Mouse (Mus musculus) testis, adult 2 months (tissue): Measurements from ENCODE around the gene Gpc6.

Experiments
- CTCF ChIP-seq: fragments of 200-500 bp; IDR thresholded peaks from 2 replicates; pipeline ENCODE4 v1.5.1; 2012; ENCODE audit warnings: low read depth, mild to moderate bottlenecking, inconsistent platforms, low read length, moderate library complexity; ENCODE audit not compliant: control insufficient read depth, insufficient read depth, insufficient replicate concordance
- POLR2A ChIP-seq: fragments of 200-500 bp; IDR thresholded peaks from 2 replicates; pipeline ENCODE4 v1.6.1; 2012; ENCODE audit warnings: low read depth, mild to moderate bottlenecking, inconsistent platforms, low read length, moderate library complexity; ENCODE audit not compliant: control insufficient read depth

DNA sequence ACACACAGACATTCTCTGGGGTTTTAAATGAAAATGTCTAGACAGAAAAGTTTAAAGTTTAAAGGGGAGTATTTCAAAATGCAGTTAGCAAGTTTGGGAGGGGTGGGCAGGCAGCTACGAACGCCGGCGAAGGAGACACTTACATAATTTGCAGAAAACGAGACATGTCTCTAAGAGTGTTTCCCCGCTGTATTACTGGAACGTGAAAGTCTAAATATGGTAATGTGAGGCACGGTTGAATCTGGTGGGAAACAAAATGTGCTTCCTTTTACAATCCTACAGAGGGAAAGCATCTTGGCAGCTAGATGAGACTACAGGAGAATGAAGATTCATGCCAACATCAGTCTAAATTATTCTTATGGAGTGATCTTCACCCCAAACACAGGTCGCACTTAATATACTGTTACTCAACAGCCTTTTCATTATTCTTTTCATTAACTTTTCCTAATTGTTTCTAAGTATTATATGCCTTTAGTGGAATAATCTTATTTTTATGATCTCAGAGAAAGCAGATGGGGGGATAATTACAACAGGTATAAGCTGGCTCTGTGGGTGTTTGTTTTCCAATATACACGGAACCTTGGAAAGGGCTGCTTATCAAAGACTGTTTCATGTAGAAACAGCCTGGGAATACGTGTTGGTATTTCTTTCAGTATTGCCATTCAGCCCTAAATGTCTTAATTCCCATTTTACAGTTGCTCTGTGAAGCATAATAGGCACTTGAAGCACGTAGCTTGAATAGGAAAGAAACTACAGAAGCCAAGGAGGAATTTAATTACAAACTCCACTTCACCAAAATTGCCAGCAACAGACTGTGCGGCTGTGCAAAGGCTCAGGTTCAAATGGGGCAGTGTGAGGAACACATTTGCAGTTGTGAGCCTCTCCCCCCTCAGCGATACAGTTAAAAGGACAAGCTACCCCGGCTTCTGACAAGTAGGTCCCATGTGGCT lies 885.5 kb downstream of the Gpc6 start:
- no peak for TF ChIP-seq POLR2A
- no peak for TF ChIP-seq CTCF
